Mouse (Mus musculus): ENCODE data around the gene Tmem178. TPM values are rescaled to one million over a fixed set of nuclear protein-coding genes. Genes with fewer than 3 reads are reported as not detected.

Gene Tmem178
- polyA plus RNA-seq, 1 experiment from 2014 or later: 33.9 TPM

DNA sequence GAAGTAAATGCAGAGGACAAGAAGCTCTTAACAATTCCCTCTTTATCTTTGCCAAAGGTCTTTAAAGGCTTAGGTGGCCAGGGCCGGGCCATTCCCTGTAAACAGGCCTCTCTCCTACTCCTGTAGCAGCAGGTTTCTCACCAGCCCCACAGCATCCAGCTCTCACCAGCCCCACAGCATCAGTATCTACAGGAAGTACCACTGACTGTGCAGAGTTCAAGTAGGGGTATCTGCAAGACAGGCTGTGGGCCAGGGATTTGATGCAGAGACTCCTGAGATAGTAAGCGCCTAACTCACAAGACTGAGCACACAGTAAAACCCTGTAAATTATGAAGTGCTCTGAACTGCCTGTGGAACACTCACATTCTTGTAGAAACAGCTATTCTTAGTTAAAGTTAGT is 88.5 kb downstream of the Tmem178 start:
- ATAC-seq (ENCODE audit: low FRiP score) (no peak), DNase-seq (ENCODE audit: low spot score) (no peak)
- H3K36me3 ChIP-seq (replicated peaks; ENCODE audit: control insufficient read depth, insufficient read depth): peaks cover 28% of the 10 kb centered on the region
- no peak overlapping the region for H3K4me3 ChIP-seq (replicated peaks; ENCODE audit: low read length)
- H3K9me3 ChIP-seq (ENCODE audit: control insufficient read depth, low read length): no peaks in the 10 kb centered on the region
- no peak overlapping the region for H3K4me2 ChIP-seq (replicated peaks)
- H3K9ac ChIP-seq: no peak overlapping the region
- no peaks in the 10 kb centered on the region for H3K27me3 ChIP-seq (ENCODE audit: control insufficient read depth, insufficient read depth, low read length)
- H3K4me1 ChIP-seq (replicated peaks; ENCODE audit: control insufficient read depth, insufficient read depth, low read length): no peaks in the 10 kb centered on the region
- WGBS: 87% methylated on average over 2 of the region's 2 CpGs
- no peak overlapping the region for H3K27ac ChIP-seq

DNA sequence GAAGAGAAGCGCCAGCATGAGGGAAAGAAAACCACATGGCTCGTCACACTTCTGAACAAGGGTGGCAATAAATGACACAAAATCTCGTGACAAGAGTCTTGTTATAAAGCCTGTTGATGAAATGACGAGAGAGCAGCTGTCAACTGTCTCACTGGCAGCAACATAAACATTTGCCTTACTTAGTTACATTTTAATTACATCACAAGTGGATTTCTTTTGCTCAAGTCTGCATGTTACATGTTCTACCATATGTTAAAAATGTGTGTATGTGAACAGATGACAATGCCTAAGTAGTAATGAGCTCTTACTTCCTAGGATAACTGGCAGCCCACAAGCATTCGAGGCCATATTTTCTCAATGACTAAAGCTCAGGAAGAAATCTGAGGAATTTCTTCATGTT is 90.9 kb downstream of the Tmem178 start:
- WGBS: 89% methylated on average over 5 of the region's 5 CpGs

DNA sequence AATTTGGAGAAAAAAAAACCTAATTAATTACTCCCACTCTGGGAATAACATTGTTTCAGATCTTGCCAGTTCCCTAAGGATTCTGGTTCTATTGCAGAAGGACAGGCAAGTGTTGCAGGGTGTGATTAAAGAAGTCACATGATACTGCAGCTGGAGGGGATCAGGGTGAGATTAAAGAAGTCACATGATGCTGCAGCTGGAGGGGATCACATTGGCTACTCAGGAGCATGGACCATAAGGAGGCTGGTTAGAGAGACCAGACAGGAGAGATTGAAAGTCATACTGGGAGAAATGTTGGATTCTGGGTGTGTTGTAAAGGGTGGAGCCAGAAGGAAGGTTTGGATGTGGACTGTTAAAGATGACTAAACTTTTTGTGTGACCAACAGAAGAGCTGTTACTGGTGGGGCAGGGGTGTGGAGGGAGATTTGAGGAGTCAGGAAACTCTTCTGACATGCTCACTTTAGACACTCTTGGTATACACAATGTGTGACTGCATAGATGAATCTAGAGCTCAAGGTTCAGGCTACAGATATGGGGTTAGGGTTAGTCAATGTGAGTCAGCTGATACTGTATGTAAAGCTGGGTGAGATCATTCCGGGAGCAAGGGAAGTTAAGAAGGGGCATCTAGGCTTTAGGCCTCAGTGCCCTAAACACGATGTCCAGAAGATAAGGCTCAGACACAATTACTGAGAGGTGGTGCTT is 94.4 kb downstream of the Tmem178 start:
- no peaks in the 10 kb centered on the region for H3K4me1 ChIP-seq (replicated peaks; ENCODE audit: control insufficient read depth, insufficient read depth, low read length)
- H3K36me3 ChIP-seq (replicated peaks; ENCODE audit: control insufficient read depth, insufficient read depth): peaks cover 29% of the 10 kb centered on the region

More for the DNA sequence above, 90.9 kb downstream of the Tmem178 start:
- Histone ChIP-seq H3K9ac (no peak overlapping the region), H3K4me1 (replicated peaks; ENCODE audit: control insufficient read depth, insufficient read depth, low read length) (no peaks in the 10 kb centered on the region), H3K9me3 (ENCODE audit: control insufficient read depth, low read length) (no peaks in the 10 kb centered on the region), H3K27ac (no peak overlapping the region), H3K36me3 (replicated peaks; ENCODE audit: control insufficient read depth, insufficient read depth) (peaks cover 26% of the 10 kb centered on the region), H3K27me3 (ENCODE audit: control insufficient read depth, insufficient read depth, low read length) (no peaks in the 10 kb centered on the region), H3K4me2 (replicated peaks) (no peak overlapping the region), H3K4me3 (replicated peaks; ENCODE audit: low read length) (no peak overlapping the region)
- ATAC-seq (ENCODE audit: low FRiP score) (no peak), DNase-seq (ENCODE audit: low spot score) (no peak)

DNA sequence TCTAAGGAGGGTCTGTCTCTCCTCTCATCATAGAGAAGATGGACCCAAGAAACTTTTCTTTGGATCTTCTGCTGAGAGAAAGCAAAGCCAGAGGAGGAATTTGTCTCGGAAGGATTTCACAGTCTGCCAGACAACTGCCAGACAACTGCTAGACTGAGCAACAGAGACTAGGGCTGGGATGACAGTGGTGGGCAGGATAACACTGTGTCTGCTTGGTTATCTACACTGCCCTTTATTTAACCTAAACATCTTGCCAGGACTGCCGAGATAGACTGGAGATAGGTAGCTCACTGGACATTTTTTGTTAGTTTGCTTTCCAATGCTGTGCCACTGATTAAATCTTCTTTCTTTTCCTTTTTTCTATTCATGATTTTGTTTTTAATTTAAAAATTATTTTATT is 97.2 kb downstream of the Tmem178 start:
- no peak overlapping the region for H3K9ac ChIP-seq
- H3K4me1 ChIP-seq (replicated peaks; ENCODE audit: control insufficient read depth, insufficient read depth, low read length): no peaks in the 10 kb centered on the region
- H3K4me2 ChIP-seq (replicated peaks): no peak overlapping the region
- H3K9me3 ChIP-seq (ENCODE audit: control insufficient read depth, low read length): no peaks in the 10 kb centered on the region
- ATAC-seq (ENCODE audit: low FRiP score): no peak
- no peak overlapping the region for H3K4me3 ChIP-seq (replicated peaks; ENCODE audit: low read length)
- no peaks in the 10 kb centered on the region for H3K27me3 ChIP-seq (ENCODE audit: control insufficient read depth, insufficient read depth, low read length)
- peaks cover 13% of the 10 kb centered on the region for H3K36me3 ChIP-seq (replicated peaks; ENCODE audit: control insufficient read depth, insufficient read depth)
- DNase-seq (ENCODE audit: low spot score): no peak
- H3K27ac ChIP-seq: no peak overlapping the region
- 95% methylated on average over 2 of the region's 2 CpGs for WGBS

More for the DNA sequence above, 94.4 kb downstream of the Tmem178 start:
- WGBS: 98% methylated on average over 2 of the region's 2 CpGs
- Histone ChIP-seq H3K27ac (no peak overlapping the region), H3K27me3 (ENCODE audit: control insufficient read depth, insufficient read depth, low read length) (no peaks in the 10 kb centered on the region), H3K4me3 (replicated peaks; ENCODE audit: low read length) (no peak overlapping the region), H3K4me2 (replicated peaks) (no peak overlapping the region), H3K9me3 (ENCODE audit: control insufficient read depth, low read length) (no peaks in the 10 kb centered on the region), H3K9ac (no peak overlapping the region)
- DNase-seq (ENCODE audit: low spot score): no peak
- ATAC-seq (ENCODE audit: low FRiP score): no peak

DNA sequence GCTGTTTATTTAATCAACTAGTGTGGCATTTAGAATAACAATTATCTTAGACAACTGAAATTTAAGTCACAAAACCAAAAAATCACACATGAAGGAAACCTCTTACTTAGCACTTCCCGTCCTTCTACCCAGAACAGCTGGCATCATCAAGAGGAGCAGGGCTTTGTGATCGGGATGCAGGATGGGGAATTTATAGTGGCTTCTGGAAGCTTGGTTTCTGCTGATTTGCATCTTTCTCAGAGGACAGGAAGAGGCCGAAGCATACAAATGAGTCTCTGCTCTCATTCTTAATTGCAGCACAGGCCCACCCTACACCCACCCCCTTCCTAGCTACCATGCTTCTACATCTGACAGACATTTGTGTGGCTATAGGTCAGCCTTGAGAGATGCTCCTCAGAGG is 99.9 kb downstream of the Tmem178 start:
- Histone ChIP-seq H3K27me3 (ENCODE audit: control insufficient read depth, insufficient read depth, low read length) (no peaks in the 10 kb centered on the region), H3K9me3 (ENCODE audit: control insufficient read depth, low read length) (no peaks in the 10 kb centered on the region), H3K9ac (no peak overlapping the region), H3K27ac (no peak overlapping the region), H3K4me1 (replicated peaks; ENCODE audit: control insufficient read depth, insufficient read depth, low read length) (no peaks in the 10 kb centered on the region), H3K36me3 (replicated peaks; ENCODE audit: control insufficient read depth, insufficient read depth) (peaks cover 8% of the 10 kb centered on the region), H3K4me3 (replicated peaks; ENCODE audit: low read length) (no peak overlapping the region), H3K4me2 (replicated peaks) (no peak overlapping the region)
- DNase-seq (ENCODE audit: low spot score): no peak
- no peak; the same call in 1 of the 2 replicates for ATAC-seq (ENCODE audit: low FRiP score)
- WGBS: 61% methylated on average over 3 of the region's 3 CpGs

DNA sequence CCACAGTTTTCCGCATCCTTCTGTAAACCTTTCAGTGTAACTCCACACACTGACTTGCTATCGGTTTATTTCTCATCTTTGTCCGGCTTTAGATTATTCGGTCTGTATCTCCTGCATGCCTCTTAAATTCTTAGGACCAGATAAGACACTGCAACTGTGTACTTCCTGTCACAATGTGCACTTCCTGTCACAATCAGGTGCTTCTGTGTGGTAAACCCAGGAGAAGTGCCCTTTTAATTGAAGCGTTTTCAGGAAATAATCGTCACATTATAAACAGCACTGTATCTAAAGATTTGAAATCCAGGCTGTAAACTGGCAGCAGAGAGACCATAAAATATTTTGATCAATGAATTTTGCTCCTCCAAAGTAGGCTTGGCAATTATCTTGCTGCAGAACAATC is 100.7 kb downstream of the Tmem178 start:
- Histone ChIP-seq H3K36me3 (replicated peaks; ENCODE audit: control insufficient read depth, insufficient read depth) (peaks cover 6% of the 10 kb centered on the region), H3K27me3 (ENCODE audit: control insufficient read depth, insufficient read depth, low read length) (no peaks in the 10 kb centered on the region), H3K27ac (no peak overlapping the region), H3K4me3 (replicated peaks; ENCODE audit: low read length) (no peak overlapping the region), H3K9ac (no peak overlapping the region), H3K4me2 (replicated peaks) (no peak overlapping the region), H3K9me3 (ENCODE audit: control insufficient read depth, low read length) (no peaks in the 10 kb centered on the region), H3K4me1 (replicated peaks; ENCODE audit: control insufficient read depth, insufficient read depth, low read length) (no peaks in the 10 kb centered on the region)
- 98% methylated on average over 6 of the region's 6 CpGs for WGBS
- DNase-seq (ENCODE audit: low spot score) (no peak), ATAC-seq (ENCODE audit: low FRiP score) (no peak)

DNA sequence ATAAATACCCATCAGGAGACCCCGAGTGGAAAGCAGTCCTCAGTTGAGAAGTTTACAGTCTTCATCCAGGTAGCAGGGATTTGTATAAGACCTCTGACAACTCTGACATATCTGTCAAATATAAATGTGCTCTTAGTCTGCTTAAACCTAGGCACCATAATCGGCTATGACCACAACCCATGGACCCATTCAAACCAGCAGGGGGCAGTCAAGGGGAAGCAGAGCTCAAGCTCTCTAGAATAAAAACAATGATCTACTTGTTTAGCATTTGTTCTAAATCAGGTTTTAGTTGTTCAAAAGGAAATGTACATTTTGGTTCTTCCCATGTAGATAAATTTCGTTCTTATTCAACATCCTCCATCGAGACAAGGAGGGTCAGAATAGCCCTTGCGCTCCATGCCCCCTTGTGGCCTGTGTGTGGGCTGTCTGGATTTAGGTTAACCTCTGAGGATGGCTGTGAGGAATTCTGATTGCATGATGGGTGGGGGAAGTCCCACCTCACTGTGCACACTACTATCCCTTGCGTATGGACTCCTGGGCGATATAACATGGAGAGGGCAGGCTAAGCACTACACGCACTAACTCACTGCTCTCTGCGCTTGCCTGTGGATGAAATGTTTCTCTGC is 101.2 kb downstream of the Tmem178 start:
- Histone ChIP-seq H3K27me3 (ENCODE audit: control insufficient read depth, insufficient read depth, low read length) (no peaks in the 10 kb centered on the region), H3K36me3 (replicated peaks; ENCODE audit: control insufficient read depth, insufficient read depth) (peaks cover 4% of the 10 kb centered on the region; the same call in 1 of the 2 replicates), H3K9ac (no peak overlapping the region), H3K4me3 (replicated peaks; ENCODE audit: low read length) (no peak overlapping the region), H3K27ac (no peak overlapping the region), H3K4me2 (replicated peaks) (no peak overlapping the region), H3K9me3 (ENCODE audit: control insufficient read depth, low read length) (no peaks in the 10 kb centered on the region), H3K4me1 (replicated peaks; ENCODE audit: control insufficient read depth, insufficient read depth, low read length) (no peaks in the 10 kb centered on the region)
- 90% methylated on average over 9 of the region's 9 CpGs for WGBS
- DNase-seq (ENCODE audit: low spot score) (no peak), ATAC-seq (ENCODE audit: low FRiP score) (no peak)

DNA sequence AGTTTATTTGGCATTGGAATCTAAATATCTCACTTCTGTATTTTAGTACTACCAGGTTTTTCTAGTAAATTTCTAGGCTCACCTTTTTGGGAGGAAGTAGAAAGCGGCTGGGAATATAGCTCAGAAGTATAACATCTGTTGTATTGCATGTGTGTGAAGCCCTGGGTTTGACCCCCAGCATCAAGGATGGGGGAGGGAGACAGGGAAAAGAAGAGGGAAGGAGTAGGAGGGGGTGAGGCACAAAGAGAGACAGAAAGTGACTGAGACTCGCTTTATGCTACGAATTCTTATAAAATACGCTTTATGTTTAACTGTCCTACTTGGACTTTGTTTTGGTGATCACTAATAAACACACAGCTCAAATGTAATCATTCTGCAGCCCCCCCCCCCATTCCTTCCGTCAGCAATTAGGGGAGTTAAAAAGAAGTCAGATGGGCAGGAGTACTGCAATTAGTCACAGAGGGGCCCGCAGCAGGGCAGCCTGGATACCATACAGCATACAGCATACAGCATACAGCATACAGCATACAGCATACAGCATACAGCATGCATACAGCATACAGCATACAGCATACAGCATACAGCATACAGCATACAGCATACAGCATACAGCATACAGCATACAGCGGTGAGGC is 103.6 kb downstream of the Tmem178 start:
- Histone ChIP-seq H3K9ac (no peak overlapping the region), H3K27me3 (ENCODE audit: control insufficient read depth, insufficient read depth, low read length) (no peaks in the 10 kb centered on the region), H3K27ac (no peak overlapping the region), H3K36me3 (replicated peaks; ENCODE audit: control insufficient read depth, insufficient read depth) (peaks cover 16% of the 10 kb centered on the region), H3K4me3 (replicated peaks; ENCODE audit: low read length) (no peak overlapping the region), H3K4me1 (replicated peaks; ENCODE audit: control insufficient read depth, insufficient read depth, low read length) (no peaks in the 10 kb centered on the region), H3K4me2 (replicated peaks) (no peak overlapping the region), H3K9me3 (ENCODE audit: control insufficient read depth, low read length) (no peaks in the 10 kb centered on the region)
- 79% methylated on average over 7 of the region's 7 CpGs for WGBS
- ATAC-seq (ENCODE audit: low FRiP score) (no peak), DNase-seq (ENCODE audit: low spot score) (no peak)
